Mouse (Mus musculus) small intestine, adult 2 months (tissue): ENCODE data around the gene Pkn1.

Source experiments
- CTCF ChIP-seq: fragments of 200-500 bp; IDR thresholded peaks from 2 replicates; pipeline ENCODE4 v1.5.1; 2012; ENCODE audit warnings: low read depth, mild to moderate bottlenecking, control low read depth, inconsistent platforms, low read length, moderate library complexity, mixed read lengths; ENCODE audit not compliant: insufficient replicate concordance, insufficient read length; ENCODE audit errors: extremely low read depth
- POLR2A ChIP-seq: fragments of 200-500 bp; IDR thresholded peaks from 2 replicates; pipeline ENCODE4 v1.6.1; 2012; ENCODE audit warnings: low read depth, mild to moderate bottlenecking, control low read depth, inconsistent platforms, low read length, moderate library complexity

GRCm38 (mm10) chr8:83619568-83620285, 79.3 kb downstream of the Pkn1 start:
- no peak for TF ChIP-seq POLR2A
- no peak for TF ChIP-seq CTCF
